Mouse (Mus musculus) forebrain, embryonic 15.5 days (tissue): ENCODE measurements around the gene Htr1f. TPM values are rescaled to one million over a fixed set of nuclear protein-coding genes. Genes with fewer than 3 reads are reported as not detected.
A peak's percentile ranks its signal among the peaks of the same experiment; 100 is the strongest.

Experiments
- ATAC-seq: fragments of 200-750 bp; cut with Nextera tagmentation; replicated peaks from 2 replicates; pipeline ENCODE4 v1.8.0; 2017; ENCODE audit warnings: mild to moderate bottlenecking, moderate TSS enrichment, moderate library complexity
- H3K27ac ChIP-seq: fragments of 300-500 bp; sonication (generic); replicated peaks from 2 replicates; pipeline ENCODE4 v1.5.1; 2015; ENCODE audit warnings: mild to moderate bottlenecking, inconsistent platforms
- H3K27me3 ChIP-seq: fragments of 300-500 bp; sonication (generic); 2 replicates; pipeline ENCODE4 v1.6.1; 2015; ENCODE audit warnings: inconsistent platforms
- H3K36me3 ChIP-seq: fragments of 300-500 bp; sonication (generic); 2 replicates; pipeline ENCODE4 v1.6.1; 2015; ENCODE audit warnings: mild to moderate bottlenecking, inconsistent platforms
- H3K4me1 ChIP-seq: fragments of 300-500 bp; sonication (generic); 2 replicates; pipeline ENCODE4 v1.6.1; 2015; ENCODE audit warnings: inconsistent platforms
- H3K4me2 ChIP-seq: fragments of 300-500 bp; sonication (generic); replicated peaks from 2 replicates; pipeline ENCODE4 v1.6.1; 2015; ENCODE audit warnings: mild to moderate bottlenecking, inconsistent platforms
- H3K4me3 ChIP-seq: fragments of 300-500 bp; sonication (generic); 2 replicates; pipeline ENCODE4 v1.5.1; 2015; ENCODE audit warnings: mild to moderate bottlenecking, inconsistent platforms
- H3K9ac ChIP-seq: fragments of 300-500 bp; sonication (generic); replicated peaks from 2 replicates; pipeline ENCODE4 v1.6.1; 2015; ENCODE audit warnings: mild to moderate bottlenecking, inconsistent platforms
- H3K9me3 ChIP-seq: fragments of 300-500 bp; sonication (generic); 2 replicates; pipeline ENCODE4 v1.6.1; 2016; ENCODE audit warnings: inconsistent platforms
- WGBS: fragments of 180-500 bp; shearing (Covaris S2); methylation state at CpG from one replicate; pipeline ENCODE4 v1.1.7; 2015; ENCODE audit warnings: mixed read lengths; 5-methylcytosine and 5-hydroxymethylcytosine counted together
- polyA plus RNA-seq: library from polyadenylated mRNA; unstranded; fragments of >200 nt; fragmentation: Nextera tagmentation; extraction: Ambion mirVana; gene quantifications from 2 replicates; pipeline ENCODE4 v1.2.1, GENCODE M21; 2015

Htr1f gene
- polyA plus RNA-seq, 1 experiment from 2014 or later: 0.53 TPM

DNA sequence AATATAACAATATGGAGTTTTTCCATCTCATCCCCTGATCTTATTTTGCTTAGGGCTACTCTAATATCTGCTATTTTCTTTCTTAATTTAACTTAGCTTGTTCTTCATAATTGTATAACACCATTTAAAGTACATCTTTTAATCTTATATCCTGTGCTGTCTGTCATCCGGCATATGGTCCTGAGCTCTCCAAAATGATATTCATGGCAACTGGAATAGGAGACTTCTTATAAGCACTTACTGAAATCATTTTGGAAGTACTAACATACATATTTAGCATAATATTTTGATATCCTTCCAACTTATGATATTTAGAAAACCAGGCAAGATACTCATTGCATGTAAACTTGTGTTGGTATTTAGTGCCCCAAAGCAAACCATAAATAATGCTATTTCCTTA is 86.9 kb downstream of the Htr1f start:
- H3K4me2 ChIP-seq: no peak overlapping the region
- H3K9ac ChIP-seq: no peak overlapping the region
- H3K27ac ChIP-seq: no peak overlapping the region
- no peaks in the 10 kb centered on the region for H3K36me3 ChIP-seq
- H3K9me3 ChIP-seq: no peaks in the 10 kb centered on the region
- H3K4me3 ChIP-seq: no peak overlapping the region
- H3K4me1 ChIP-seq: no peaks in the 10 kb centered on the region
- no peaks in the 10 kb centered on the region for H3K27me3 ChIP-seq
- 87% methylated on average over 1 of the region's 1 CpGs for WGBS
- peak; percentile 61; the same call in 1 of the 2 replicates for ATAC-seq

DNA sequence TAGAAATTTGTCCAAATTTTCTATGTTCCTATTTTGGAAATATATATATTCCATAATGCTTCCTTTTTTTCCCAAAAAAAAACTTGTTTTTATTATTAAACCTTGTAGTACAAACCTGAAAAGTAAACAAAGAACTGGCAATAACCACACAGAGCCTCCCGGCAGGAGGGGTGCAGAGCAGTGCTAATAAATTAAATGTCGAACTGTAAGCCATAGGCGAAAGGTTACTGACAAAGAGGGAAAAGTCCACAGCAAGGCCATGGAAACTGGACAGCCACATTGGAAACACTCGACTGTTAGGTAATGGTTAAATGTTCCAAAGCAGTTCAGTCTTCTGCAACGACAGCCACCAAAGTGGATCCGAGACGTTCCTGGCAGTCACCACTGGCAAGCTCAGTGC is 87.5 kb downstream of the Htr1f start:
- WGBS: 71% methylated on average over 7 of the region's 7 CpGs
- Histone ChIP-seq H3K36me3 (no peaks in the 10 kb centered on the region), H3K4me1 (no peaks in the 10 kb centered on the region), H3K9ac (no peak overlapping the region), H3K4me3 (no peak overlapping the region), H3K27ac (no peak overlapping the region), H3K9me3 (no peaks in the 10 kb centered on the region), H3K27me3 (no peaks in the 10 kb centered on the region), H3K4me2 (no peak overlapping the region)
- 0 out of 2 replicates have a peak, but pooled peaks have one; percentile 38 for ATAC-seq

DNA sequence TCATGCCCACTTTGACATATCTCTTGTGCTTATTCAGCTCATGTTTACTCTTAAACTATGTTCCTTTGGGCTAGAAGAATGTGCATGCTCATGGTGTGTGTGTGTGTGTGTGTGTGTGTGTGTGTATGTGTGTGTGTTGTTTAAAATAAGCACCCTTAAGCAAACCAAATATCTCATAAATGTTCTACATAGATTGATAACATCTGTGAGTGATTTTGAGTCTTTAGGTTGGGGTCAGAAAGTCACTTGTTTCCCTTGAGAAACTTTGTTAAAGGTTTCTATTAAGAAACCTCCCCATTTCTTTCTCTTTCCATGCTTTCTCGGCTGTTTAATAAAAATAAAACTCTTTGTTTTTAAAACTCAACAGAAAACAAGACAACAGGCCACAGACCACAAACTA is 88.1 kb downstream of the Htr1f start:
- H3K4me3 ChIP-seq: no peak overlapping the region
- no peak overlapping the region for H3K27ac ChIP-seq
- no peaks in the 10 kb centered on the region for H3K27me3 ChIP-seq
- no peak overlapping the region for H3K9ac ChIP-seq
- H3K9me3 ChIP-seq: no peaks in the 10 kb centered on the region
- no peaks in the 10 kb centered on the region for H3K36me3 ChIP-seq
- 89% methylated on average over 1 of the region's 1 CpGs for WGBS
- no peak for ATAC-seq
- H3K4me2 ChIP-seq: no peak overlapping the region
- no peaks in the 10 kb centered on the region for H3K4me1 ChIP-seq

DNA sequence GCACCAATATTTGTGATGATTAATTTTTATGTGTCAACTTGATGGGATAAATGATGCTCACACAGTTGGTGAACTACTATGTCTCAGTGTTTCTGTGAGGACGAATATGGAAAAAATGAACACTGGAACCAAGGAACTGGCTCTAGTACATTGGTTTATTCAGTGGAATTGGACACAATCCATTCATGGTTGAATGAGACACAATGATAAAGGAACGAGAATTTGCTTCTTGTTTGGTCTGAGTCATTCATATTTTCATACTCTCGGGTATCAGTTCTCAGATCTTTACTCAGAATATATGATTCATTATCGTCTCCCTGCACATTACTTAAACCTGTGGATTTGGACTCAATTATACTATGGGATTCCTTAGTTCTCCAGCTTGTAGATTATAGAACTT is 90.4 kb downstream of the Htr1f start:
- WGBS: 82% methylated on average over 4 of the region's 4 CpGs
- Histone ChIP-seq H3K4me2 (no peak overlapping the region), H3K27ac (no peak overlapping the region), H3K4me3 (no peak overlapping the region), H3K27me3 (no peaks in the 10 kb centered on the region), H3K9me3 (no peaks in the 10 kb centered on the region), H3K36me3 (no peaks in the 10 kb centered on the region), H3K4me1 (no peaks in the 10 kb centered on the region), H3K9ac (no peak overlapping the region)
- no peak for ATAC-seq

DNA sequence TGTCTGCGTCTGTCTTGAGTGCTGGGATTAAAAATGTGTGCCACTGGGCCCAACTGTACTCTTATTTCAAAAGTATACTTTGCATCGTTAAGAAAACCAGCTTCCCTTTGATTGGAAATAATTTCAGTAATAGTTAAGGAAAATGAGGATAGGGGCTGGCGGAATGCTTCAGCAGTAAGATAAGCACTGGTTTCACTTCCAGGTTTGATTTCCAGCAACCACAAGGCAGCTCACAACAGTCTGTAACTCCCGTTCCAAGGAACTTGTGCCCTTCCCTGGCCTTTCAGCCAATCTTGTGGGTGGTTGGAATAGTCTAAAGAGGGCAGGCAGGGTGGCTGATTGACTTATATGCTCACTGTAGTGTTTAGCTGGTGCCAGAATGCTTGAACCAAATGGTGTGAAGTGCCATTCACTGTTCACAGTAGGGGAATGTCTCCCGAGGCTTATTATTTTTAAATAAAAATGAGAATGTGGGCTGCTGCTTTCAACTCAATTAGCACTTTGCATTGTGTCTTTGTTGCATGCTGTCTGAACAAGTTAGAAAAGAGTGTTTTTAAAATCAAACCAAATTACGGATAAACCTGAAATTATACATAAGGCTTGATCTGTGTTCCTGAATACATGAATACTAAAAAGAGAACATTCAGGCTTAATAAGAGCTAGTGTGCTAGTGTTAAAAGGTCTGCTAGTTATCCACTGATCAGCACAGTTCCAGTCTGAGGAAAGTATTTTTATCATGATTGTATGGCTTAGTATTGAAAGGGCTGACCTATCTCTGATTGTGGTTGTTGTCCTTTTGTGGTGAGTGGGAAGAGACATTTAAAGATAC is 103.4 kb downstream of the Htr1f start:
- Histone ChIP-seq H3K36me3 (no peaks in the 10 kb centered on the region), H3K9me3 (no peaks in the 10 kb centered on the region), H3K4me2 (no peak overlapping the region), H3K9ac (no peak overlapping the region), H3K27me3 (no peaks in the 10 kb centered on the region), H3K4me1 (peaks cover 8% of the 10 kb centered on the region), H3K4me3 (no peak overlapping the region), H3K27ac (no peak overlapping the region)
- ATAC-seq: peak; percentile 95
- WGBS: 36% methylated on average over 6 of the region's 6 CpGs

DNA sequence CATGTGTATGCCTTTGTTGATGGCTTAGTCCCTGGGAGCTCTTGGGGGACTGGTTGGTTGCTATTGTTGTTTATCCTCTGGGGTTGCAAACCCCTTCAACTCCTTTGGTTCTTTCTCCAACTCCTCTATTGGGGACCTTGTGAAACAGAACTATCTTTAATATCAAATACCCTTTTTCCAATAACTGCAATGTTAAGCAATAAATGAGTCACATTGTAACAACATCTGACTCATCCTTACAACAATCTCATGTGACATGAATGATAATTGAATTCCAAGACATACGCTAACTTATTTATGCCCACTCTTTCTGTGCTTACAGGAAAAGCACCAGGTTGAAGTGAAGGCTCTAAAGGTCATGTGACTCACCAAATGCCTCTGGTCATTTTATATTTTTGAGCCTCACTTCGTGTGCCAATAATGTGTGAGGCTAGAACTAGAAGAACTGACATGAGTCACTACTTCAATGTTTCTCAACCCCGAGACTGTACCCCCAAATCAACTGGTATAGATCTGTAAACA is 116.3 kb downstream of the Htr1f start:
- WGBS: 83% methylated on average over 3 of the region's 3 CpGs
- Histone ChIP-seq H3K9ac (no peak overlapping the region), H3K27ac (no peak overlapping the region), H3K36me3 (no peaks in the 10 kb centered on the region), H3K4me2 (no peak overlapping the region), H3K4me3 (no peak overlapping the region), H3K9me3 (no peaks in the 10 kb centered on the region), H3K4me1 (no peaks in the 10 kb centered on the region), H3K27me3 (no peaks in the 10 kb centered on the region)
- no peak for ATAC-seq

DNA sequence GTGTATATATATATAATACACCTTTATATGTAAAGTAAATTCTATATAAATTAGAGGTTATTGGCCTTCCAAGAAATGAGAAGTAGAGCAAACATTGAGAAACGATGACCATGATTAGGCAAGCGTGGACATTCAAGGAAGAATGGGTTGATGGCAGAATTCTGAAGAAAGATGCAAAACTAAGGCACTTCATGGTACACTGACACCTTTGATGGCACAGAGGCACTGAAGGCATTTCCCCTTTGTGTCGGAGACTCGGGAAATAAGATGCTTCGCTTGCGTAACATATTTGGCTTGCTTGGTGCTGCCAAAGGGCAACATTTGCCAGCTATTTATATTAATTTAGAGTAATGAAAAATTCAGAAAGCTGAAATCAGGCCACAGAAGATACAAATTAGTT is 118.1 kb downstream of the Htr1f start:
- H3K36me3 ChIP-seq: no peaks in the 10 kb centered on the region
- no peak for ATAC-seq
- WGBS: 88% methylated on average over 6 of the region's 6 CpGs
- no peak overlapping the region for H3K9ac ChIP-seq
- no peak overlapping the region for H3K4me2 ChIP-seq
- no peaks in the 10 kb centered on the region for H3K4me1 ChIP-seq
- no peak overlapping the region for H3K4me3 ChIP-seq
- no peaks in the 10 kb centered on the region for H3K27me3 ChIP-seq
- H3K9me3 ChIP-seq: no peaks in the 10 kb centered on the region
- no peak overlapping the region for H3K27ac ChIP-seq

DNA sequence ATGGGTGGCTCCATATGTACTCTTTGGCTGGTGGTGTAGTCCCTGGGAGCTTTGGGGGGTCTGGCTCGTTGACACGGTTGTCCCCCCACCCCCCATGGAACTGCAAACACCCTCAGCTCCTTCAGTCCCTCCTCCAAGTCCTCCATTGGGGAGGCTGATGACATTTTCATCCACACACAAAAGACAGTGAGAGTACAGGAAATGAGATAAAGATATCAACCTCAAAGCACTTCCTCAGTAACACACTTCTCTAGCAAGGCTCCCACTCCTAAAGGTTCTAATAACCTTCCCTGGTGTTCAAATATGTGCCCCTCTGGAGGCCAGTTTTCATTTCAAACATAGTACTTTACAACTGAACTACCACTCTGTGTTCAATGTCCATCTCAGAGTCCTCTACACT is 118.6 kb downstream of the Htr1f start:
- no peaks in the 10 kb centered on the region for H3K36me3 ChIP-seq
- no peak for ATAC-seq

DNA sequence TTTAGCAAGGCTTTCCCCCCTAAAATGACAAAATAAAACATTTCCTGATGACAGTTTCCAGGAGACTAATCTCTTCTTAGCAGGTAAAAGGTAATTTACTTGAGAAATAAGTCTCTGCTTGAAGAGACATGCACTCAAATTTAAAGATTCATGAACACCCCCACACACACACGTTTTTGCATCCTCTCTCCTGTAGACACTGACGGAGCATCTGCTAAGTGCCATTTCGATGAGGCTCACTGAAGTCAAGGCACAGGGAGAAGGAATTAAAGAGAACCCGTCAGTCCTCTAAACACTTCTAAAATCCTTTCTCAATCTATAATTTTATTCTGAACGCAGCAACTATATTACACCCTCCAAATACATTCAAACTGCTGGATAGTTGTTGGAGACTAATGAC is 131.0 kb downstream of the Htr1f start:
- Histone ChIP-seq H3K9ac (no peak overlapping the region), H3K4me3 (no peak overlapping the region), H3K27ac (no peak overlapping the region), H3K27me3 (no peaks in the 10 kb centered on the region), H3K9me3 (no peaks in the 10 kb centered on the region), H3K4me2 (no peak overlapping the region), H3K4me1 (no peaks in the 10 kb centered on the region), H3K36me3 (no peaks in the 10 kb centered on the region)
- WGBS: 82% methylated on average over 5 of the region's 5 CpGs
- ATAC-seq: no peak

More for the DNA sequence above, 118.6 kb downstream of the Htr1f start:
- Histone ChIP-seq H3K27ac (no peak overlapping the region), H3K9ac (no peak overlapping the region), H3K4me1 (no peaks in the 10 kb centered on the region), H3K9me3 (no peaks in the 10 kb centered on the region), H3K4me3 (no peak overlapping the region), H3K27me3 (no peaks in the 10 kb centered on the region), H3K4me2 (no peak overlapping the region)
- WGBS: 72% methylated on average over 2 of the region's 2 CpGs

DNA sequence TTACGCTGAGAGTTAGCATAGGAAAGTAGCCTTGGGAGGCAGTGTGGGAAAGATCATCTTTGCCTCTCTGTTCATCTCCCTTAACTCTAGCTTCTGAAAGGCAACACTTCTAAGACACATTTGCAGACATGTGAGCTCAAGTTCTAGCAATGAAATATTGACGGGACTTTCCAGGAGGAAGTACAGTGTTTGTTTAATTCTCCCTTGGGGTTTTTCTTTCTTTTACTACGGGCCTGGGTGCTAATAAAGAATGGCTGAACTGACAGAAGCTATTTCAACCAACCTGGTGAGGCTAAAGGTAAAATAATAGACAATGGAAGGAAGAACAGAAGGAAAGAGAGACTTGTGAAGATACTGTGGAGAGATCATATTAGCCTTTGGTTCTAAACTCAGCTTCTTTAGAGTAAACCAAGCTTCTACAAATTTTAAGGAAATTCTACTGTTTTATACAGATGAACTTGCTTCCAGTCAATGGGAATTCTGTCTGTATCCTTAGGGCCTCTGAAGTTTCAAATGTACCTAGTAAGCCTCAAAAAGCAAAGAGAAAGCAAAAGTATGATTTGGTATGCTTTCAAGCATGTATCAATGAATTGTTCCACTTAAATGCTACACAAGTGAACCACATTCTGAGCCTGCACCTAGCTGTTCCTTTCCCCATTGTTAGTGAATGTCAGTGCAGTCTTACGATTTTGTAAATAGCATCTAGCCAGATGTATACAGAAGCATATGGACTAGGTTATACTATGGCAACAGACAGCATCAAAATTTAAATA is 131.9 kb downstream of the Htr1f start:
- ATAC-seq: no peak
- Histone ChIP-seq H3K36me3 (no peaks in the 10 kb centered on the region), H3K9me3 (no peaks in the 10 kb centered on the region), H3K9ac (no peak overlapping the region), H3K27ac (no peak overlapping the region), H3K4me2 (no peak overlapping the region), H3K27me3 (no peaks in the 10 kb centered on the region), H3K4me3 (no peak overlapping the region), H3K4me1 (no peaks in the 10 kb centered on the region)
- WGBS: 82% methylated on average over 4 of the region's 4 CpGs

DNA sequence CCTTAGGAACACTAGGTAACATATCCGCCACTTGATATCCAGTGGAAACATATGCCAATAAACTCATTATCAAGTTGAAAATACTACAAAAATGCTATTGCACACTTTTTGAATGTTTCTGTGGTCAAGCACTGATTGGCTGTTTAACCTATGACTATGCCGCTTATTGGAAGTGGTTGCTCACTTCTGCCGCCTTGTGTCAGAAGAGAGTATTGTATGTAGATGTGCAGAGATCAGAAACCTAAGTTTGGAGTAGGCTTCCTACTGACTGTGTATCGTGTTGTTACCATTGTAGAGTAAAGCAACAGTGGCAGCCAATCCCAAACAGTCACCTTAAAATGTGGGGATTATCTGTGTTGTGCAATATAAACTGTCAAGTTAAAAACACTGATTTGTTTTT is 144.0 kb downstream of the Htr1f start:
- Histone ChIP-seq H3K36me3 (no peaks in the 10 kb centered on the region), H3K4me2 (no peak overlapping the region), H3K27ac (no peak overlapping the region), H3K27me3 (no peaks in the 10 kb centered on the region), H3K4me1 (no peaks in the 10 kb centered on the region), H3K9ac (no peak overlapping the region), H3K4me3 (no peak overlapping the region), H3K9me3 (no peaks in the 10 kb centered on the region)
- no peak for ATAC-seq
- 94% methylated on average over 4 of the region's 4 CpGs for WGBS

DNA sequence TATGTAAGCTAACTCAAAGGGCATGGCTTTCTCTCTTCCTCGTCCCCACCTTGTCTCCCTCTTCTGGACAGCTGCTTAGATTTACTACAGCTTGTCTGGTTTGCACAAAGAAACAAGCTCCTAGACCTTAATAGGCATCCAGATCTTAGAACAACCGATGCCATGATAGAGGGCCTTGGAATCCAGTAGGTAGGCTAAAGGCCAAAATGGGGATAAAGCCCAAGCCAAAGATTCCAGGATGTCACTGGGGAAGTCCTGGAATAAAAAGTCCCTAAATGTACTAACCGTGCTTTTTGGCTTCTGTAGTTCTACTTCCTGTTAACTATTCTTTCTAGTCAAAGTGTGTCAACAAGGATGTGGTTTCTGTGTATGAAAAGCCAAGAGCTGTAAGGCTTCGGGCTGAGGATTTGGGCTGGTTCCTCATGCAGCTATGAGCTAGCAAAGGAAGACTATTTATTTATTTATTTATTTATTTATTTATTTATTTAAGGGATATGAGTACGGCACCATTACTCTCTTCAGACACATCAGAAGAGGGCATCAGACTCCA is 163.9 kb downstream of the Htr1f start:
- Histone ChIP-seq H3K27me3 (no peaks in the 10 kb centered on the region), H3K27ac (no peak overlapping the region), H3K4me2 (no peak overlapping the region), H3K36me3 (no peaks in the 10 kb centered on the region), H3K9me3 (no peaks in the 10 kb centered on the region), H3K9ac (no peak overlapping the region), H3K4me1 (no peaks in the 10 kb centered on the region), H3K4me3 (no peak overlapping the region)
- WGBS: 90% methylated on average over 5 of the region's 5 CpGs
- no peak for ATAC-seq
